Mouse (Mus musculus) spleen, adult 10 weeks (tissue): ENCODE data around the gene Xrcc6. TPM values are rescaled to one million over a fixed set of nuclear protein-coding genes. Genes with fewer than 3 reads are reported as not detected.

Source experiments
- polyA plus RNA-seq: library from polyadenylated mRNA; stranded (reverse); fragments of 350-450 nt; fragmentation: Illumina TruSeq; extraction: RNeasy Lipid Tissue Mini Kit (QIAGEN cat#74804); gene quantifications from one replicate; pipeline ENCODE4 v1.2.3, GENCODE M21; 2015; ENCODE audit warnings: low replicate concordance; ENCODE audit not compliant: insufficient read depth

Xrcc6 gene
- polyA plus RNA-seq, result 51.6 TPM

GRCm38 (mm10) chr15:81987646-81988045 lies at the start of gene Xrcc6:
Xrcc6 (plus strand) TSS chr15:81987835.

GRCm38 (mm10) chr15:81960171-81961077 lies 27.2 kb upstream of the Xrcc6 start, which contains the start of gene Pmm1:
Pmm1 (minus strand) TSS chr15:81960930.

GRCm38 (mm10) chr15:81980321-81980720 lies 7.3 kb upstream of the Xrcc6 start, which contains the start of gene 1700029P11Rik:
1700029P11Rik (plus strand) TSS chr15:81980540.

GRCm38 (mm10) chr15:82033762-82034161 lies 46.1 kb downstream of the Xrcc6 start, which contains the start of gene Desi1:
Desi1 (minus strand) TSS chr15:82033862.

GRCm38 (mm10) chr15:82047080-82047883 lies 59.6 kb downstream of the Xrcc6 start, which contains the start of gene Snu13:
Snu13 (minus strand) TSS chr15:82047598.

GRCm38 (mm10) chr15:82058719-82059201 lies 71.1 kb downstream of the Xrcc6 start, which contains the start of gene 4930407I10Rik:
4930407I10Rik (plus strand) TSS chr15:82059151.

GRCm38 (mm10) chr15:82069898-82070297 lies 82.3 kb downstream of the Xrcc6 start, which contains the start of gene Mei1:
Mei1 (plus strand) TSS chr15:82069996.

Other genes starting within 250 kb of the Xrcc6 start
- gene Zc3h7b, start 242.8 kb upstream of the Xrcc6 start, polyA plus RNA-seq, result 22.6 TPM
- gene Rangap1, start 242.3 kb upstream of the Xrcc6 start, polyA plus RNA-seq, result 39.4 TPM
- 46.9 TPM for gene Tef, start 185.4 kb upstream of the Xrcc6 start, polyA plus RNA-seq
- 19.5 TPM for gene Tob2, start 129.0 kb upstream of the Xrcc6 start, polyA plus RNA-seq
- 84.3 TPM for gene Phf5a, start 115.9 kb upstream of the Xrcc6 start, polyA plus RNA-seq
- gene Aco2, start 115.5 kb upstream of the Xrcc6 start, polyA plus RNA-seq, result 69.1 TPM
- 7.3 TPM for gene Polr3h, start 61.6 kb upstream of the Xrcc6 start, polyA plus RNA-seq
- 1.7 TPM for gene Csdc2, start 51.1 kb upstream of the Xrcc6 start, polyA plus RNA-seq
- 8.7 TPM for gene Pmm1, start 26.9 kb upstream of the Xrcc6 start, polyA plus RNA-seq
- gene 1700029P11Rik, start 7.3 kb upstream of the Xrcc6 start, polyA plus RNA-seq, result not detected
- gene Desi1, start 46.0 kb downstream of the Xrcc6 start, polyA plus RNA-seq, result 24.1 TPM
- 237 TPM for gene Snu13, start 59.8 kb downstream of the Xrcc6 start, polyA plus RNA-seq
- gene 4930407I10Rik, start 71.3 kb downstream of the Xrcc6 start, polyA plus RNA-seq, result not detected
- not detected for gene Mei1, start 82.2 kb downstream of the Xrcc6 start, polyA plus RNA-seq
- gene Ccdc134, start 140.1 kb downstream of the Xrcc6 start, polyA plus RNA-seq, result 33.7 TPM
- gene Srebf2, start 159.3 kb downstream of the Xrcc6 start, polyA plus RNA-seq, result 50.6 TPM
- gene Shisa8, start 225.0 kb downstream of the Xrcc6 start, polyA plus RNA-seq, result 0.11 TPM
- 108 TPM for gene Tnfrsf13c, start 236.5 kb downstream of the Xrcc6 start, polyA plus RNA-seq